Mouse (Mus musculus) liver, embryonic 14.5 days (tissue): ENCODE data around the gene Pak6. TPM values are rescaled to one million over a fixed set of nuclear protein-coding genes. Genes with fewer than 3 reads are reported as not detected.

Experiments
- ATAC-seq: fragments of 200-750 bp; cut with Nextera tagmentation; 2 replicates; pipeline ENCODE4 v1.8.0; 2017; ENCODE audit warnings: moderate number of reproducible peaks, mild to moderate bottlenecking, moderate library complexity; ENCODE audit not compliant: insufficient read depth
- DNase-seq, 3 experiments: peaks; one replicate each; pipeline ENCODE4 v3.0.0-alpha.2; 2012 to 2013; ENCODE audit warnings: low read depth in 3 of 3, low spot score in 3 of 3
- H3K27ac ChIP-seq: fragments of 300-500 bp; sonication (generic); 2 replicates; pipeline ENCODE4 v1.5.1; 2014; ENCODE audit warnings: moderate library complexity, mild to moderate bottlenecking, control low read depth, inconsistent platforms
- H3K27me3 ChIP-seq: fragments of 300-500 bp; sonication (generic); 2 replicates; pipeline ENCODE4 v1.6.1; 2014; ENCODE audit warnings: mild to moderate bottlenecking, low read length, moderate library complexity; ENCODE audit not compliant: control insufficient read depth, insufficient read depth
- H3K36me3 ChIP-seq: fragments of 300-500 bp; sonication (generic); replicated peaks from 2 replicates; pipeline ENCODE4 v1.6.1; 2014; ENCODE audit warnings: low read depth; ENCODE audit not compliant: control insufficient read depth, insufficient read depth
- H3K4me1 ChIP-seq, 2 experiments: fragments of 200-500 bp in 1 of 2; fragments of 300-500 bp in 1 of 2; sonication (generic) in 1 of 2; replicated peaks; 2 replicates each; pipeline ENCODE4 v1.6.1; 2012 to 2014; ENCODE audit warnings: antibody characterized with exemption in 1 of 2, inconsistent platforms in 1 of 2, low read length in 1 of 2; ENCODE audit not compliant: control insufficient read depth in 2 of 2, insufficient read depth in 2 of 2
- H3K4me2 ChIP-seq: fragments of 300-500 bp; sonication (generic); 2 replicates; pipeline ENCODE4 v1.6.1; 2014; ENCODE audit warnings: low read depth, mild to moderate bottlenecking, control low read depth, moderate library complexity
- H3K4me3 ChIP-seq, 2 experiments: fragments of 200-500 bp in 1 of 2; fragments of 300-500 bp in 1 of 2; sonication (generic) in 1 of 2; 2 replicates each; pipeline ENCODE4 v1.5.1; 2012 to 2014; ENCODE audit warnings: low read depth in 2 of 2, low read length in 2 of 2, mild to moderate bottlenecking in 2 of 2, control low read depth in 1 of 2, inconsistent platforms in 1 of 2, moderate library complexity in 1 of 2; ENCODE audit not compliant: insufficient read depth in 1 of 2
- H3K9ac ChIP-seq: fragments of 300-500 bp; sonication (generic); replicated peaks from 2 replicates; pipeline ENCODE4 v1.6.1; 2014; ENCODE audit warnings: mild to moderate bottlenecking, control low read depth, moderate library complexity
- H3K9me3 ChIP-seq: fragments of 300-500 bp; sonication (generic); 2 replicates; pipeline ENCODE4 v1.6.1; 2016; ENCODE audit warnings: low read length, mixed read lengths; ENCODE audit not compliant: control insufficient read depth
- CTCF ChIP-seq: IDR thresholded peaks from 2 replicates; pipeline ENCODE4 v1.5.1; 2016; ENCODE audit warnings: antibody characterized with exemption, low read depth, control low read depth
- EP300 ChIP-seq: IDR thresholded peaks from 2 replicates; pipeline ENCODE4 v1.6.1; 2016; ENCODE audit warnings: antibody characterized with exemption, low read depth
- WGBS: fragments of 180-500 bp; shearing (Covaris S2); extraction: QIAGEN DNeasy Blood & Tissue Kit; methylation state at CpG from one replicate; pipeline ENCODE4 v1.1.7; 2014; ENCODE audit not compliant: insufficient replicate concordance; 5-methylcytosine and 5-hydroxymethylcytosine counted together
- polyA plus RNA-seq, 2 experiments: library from polyadenylated mRNA; depleted of rRNA in 1 of 2; stranded (reverse) in 1 of 2; unstranded in 1 of 2; fragments of >200 nt; fragmentation: Nextera tagmentation in 1 of 2; extraction: Ambion mirVana in 1 of 2; gene quantifications; 2 replicates each; pipeline versions ENCODE4 v1.2.1 to v1.2.3; 2012 to 2014

Gene Pak6
- polyA plus RNA-seq, 2 experiments = 0.17 to 0.48 TPM

DNA sequence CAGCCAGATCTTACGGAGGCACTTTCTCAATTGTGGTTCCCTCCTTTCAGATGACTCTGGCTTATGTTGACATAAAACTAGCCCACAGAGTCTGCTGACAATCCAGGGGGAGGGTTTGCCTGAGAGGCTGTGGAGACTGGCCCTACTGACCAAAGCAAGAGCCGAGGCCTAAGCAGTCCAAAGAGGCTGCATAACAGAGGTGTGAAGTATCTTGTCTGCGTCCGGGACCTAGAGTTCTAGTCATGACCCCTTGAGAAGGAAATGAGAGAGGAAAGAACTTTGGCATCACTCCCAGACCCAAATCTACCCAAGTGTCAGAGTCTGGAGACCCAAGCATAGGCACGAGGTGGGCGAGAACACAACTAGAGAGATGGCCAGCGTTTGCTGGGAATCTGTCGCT lies 23.6 kb downstream of the Pak6 start:
- H3K36me3 ChIP-seq = no peaks in the 10 kb centered on the region
- no peak overlapping the region for H3K27ac ChIP-seq
- DNase-seq (no peak), ATAC-seq (no peak)
- H3K4me3 ChIP-seq = no peak overlapping the region
- H3K27me3 ChIP-seq = no peaks in the 10 kb centered on the region; the same call in 1 of the 2 replicates
- H3K4me1 ChIP-seq = peaks cover 0 to 6% of the 10 kb centered on the region in 2 experiments; a peak in 2 of 4 replicates
- WGBS = 70% methylated on average over 8 of the region's 8 CpGs
- H3K9me3 ChIP-seq = no peaks in the 10 kb centered on the region
- no peak overlapping the region for H3K4me2 ChIP-seq
- no peak for TF ChIP-seq CTCF
- TF ChIP-seq EP300 = no peak
- H3K9ac ChIP-seq = no peak overlapping the region

DNA sequence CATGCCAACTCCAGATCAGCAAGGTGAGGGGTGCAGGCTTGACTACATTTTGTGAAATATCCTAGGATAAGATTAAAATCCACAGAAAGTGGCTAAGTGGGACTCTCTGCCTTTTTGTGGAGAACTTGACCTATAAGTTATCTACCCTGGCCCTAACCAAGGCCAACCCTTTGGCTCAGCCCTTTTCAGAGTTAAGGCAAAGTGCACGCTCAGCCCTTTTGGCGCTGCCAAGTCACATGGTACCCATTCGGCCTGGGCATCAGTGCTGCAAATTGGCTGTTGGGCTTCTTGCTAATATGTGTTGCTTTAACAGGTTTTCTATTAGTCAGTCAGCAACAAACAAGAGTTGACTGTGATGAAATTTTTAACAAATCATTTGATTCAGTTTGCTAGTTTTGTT lies 24.7 kb downstream of the Pak6 start:
- H3K27ac ChIP-seq = no peak overlapping the region
- H3K27me3 ChIP-seq = no peaks in the 10 kb centered on the region; the same call in 1 of the 2 replicates
- H3K4me3 ChIP-seq = no peak overlapping the region
- 79% methylated on average over 3 of the region's 3 CpGs for WGBS
- H3K4me1 ChIP-seq = peaks cover 0 to 3% of the 10 kb centered on the region in 2 experiments; a peak in 1 of 4 replicates
- H3K4me2 ChIP-seq = no peak overlapping the region
- H3K36me3 ChIP-seq = no peaks in the 10 kb centered on the region
- TF ChIP-seq CTCF (no peak), EP300 (no peak)
- no peak for ATAC-seq
- no peaks in the 10 kb centered on the region for H3K9me3 ChIP-seq
- no peak overlapping the region for H3K9ac ChIP-seq
- no peak for DNase-seq

DNA sequence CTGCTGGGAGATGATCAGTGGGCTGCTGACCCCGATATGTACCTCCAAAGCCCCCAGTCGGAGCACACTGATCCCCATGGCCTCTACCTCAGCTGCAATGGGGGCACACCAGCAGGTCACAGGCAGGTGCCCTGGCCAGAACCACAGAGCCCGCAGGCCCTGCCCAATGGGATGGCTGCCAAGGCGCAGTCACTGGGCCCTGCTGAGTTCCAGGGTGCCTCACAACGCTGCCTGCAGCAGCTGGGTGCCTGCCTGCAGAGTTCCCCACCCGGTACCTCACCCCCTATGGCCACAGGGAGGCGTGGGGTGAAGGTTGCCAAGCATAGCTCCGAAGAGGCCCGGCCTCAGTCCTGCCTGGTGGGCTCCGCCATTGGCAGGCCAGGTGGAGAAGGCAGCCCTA lies 26.8 kb downstream of the Pak6 start:
- H3K27ac ChIP-seq = no peak overlapping the region
- H3K4me2 ChIP-seq = no peak overlapping the region
- ATAC-seq (no peak), DNase-seq (no peak)
- no peaks in the 10 kb centered on the region for H3K9me3 ChIP-seq
- no peaks in the 10 kb centered on the region for H3K4me1 ChIP-seq
- H3K27me3 ChIP-seq = no peaks in the 10 kb centered on the region; the same call in 1 of the 2 replicates
- TF ChIP-seq CTCF = 0 out of 2 replicates have a peak, but pooled peaks have one; percentile 7
- no peak for TF ChIP-seq EP300
- H3K9ac ChIP-seq = no peak overlapping the region
- H3K4me3 ChIP-seq = no peak overlapping the region
- no peaks in the 10 kb centered on the region for H3K36me3 ChIP-seq
- WGBS = 61% methylated on average over 10 of the region's 10 CpGs

DNA sequence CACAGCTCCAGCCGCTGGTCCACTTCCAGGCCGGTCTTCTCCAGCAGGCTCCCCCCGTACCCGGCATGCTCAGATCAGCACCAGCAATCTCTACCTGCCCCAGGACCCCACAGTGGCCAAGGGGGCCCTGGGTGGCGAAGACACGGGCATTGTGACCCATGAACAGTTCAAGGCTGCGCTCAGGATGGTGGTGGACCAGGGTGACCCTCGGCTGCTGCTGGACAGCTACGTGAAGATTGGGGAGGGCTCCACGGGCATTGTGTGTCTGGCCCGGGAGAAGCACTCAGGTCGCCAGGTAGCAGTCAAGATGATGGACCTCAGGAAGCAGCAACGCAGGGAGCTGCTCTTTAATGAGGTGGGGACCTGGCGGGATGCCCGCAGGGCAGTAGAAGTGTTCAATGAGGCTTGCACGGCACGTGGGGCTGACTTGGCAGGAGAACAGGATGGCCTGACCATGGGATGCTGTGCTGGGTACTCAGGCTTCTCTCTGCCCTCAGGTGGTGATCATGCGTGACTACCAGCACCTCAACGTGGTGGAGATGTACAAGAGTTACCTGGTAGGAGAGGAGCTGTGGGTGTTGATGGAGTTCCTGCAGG lies 30.4 kb downstream of the Pak6 start:
- ATAC-seq (no peak), DNase-seq (no peak)
- H3K9ac ChIP-seq = no peak overlapping the region
- WGBS = 81% methylated on average over 19 of the region's 19 CpGs
- H3K4me2 ChIP-seq = no peak overlapping the region
- no peaks in the 10 kb centered on the region for H3K36me3 ChIP-seq
- no peak overlapping the region for H3K27ac ChIP-seq
- H3K4me1 ChIP-seq = no peaks in the 10 kb centered on the region
- H3K9me3 ChIP-seq = no peaks in the 10 kb centered on the region
- TF ChIP-seq EP300 (no peak), CTCF (no peak)
- no peak overlapping the region for H3K4me3 ChIP-seq
- no peaks in the 10 kb centered on the region; the same call in 1 of the 2 replicates for H3K27me3 ChIP-seq

DNA sequence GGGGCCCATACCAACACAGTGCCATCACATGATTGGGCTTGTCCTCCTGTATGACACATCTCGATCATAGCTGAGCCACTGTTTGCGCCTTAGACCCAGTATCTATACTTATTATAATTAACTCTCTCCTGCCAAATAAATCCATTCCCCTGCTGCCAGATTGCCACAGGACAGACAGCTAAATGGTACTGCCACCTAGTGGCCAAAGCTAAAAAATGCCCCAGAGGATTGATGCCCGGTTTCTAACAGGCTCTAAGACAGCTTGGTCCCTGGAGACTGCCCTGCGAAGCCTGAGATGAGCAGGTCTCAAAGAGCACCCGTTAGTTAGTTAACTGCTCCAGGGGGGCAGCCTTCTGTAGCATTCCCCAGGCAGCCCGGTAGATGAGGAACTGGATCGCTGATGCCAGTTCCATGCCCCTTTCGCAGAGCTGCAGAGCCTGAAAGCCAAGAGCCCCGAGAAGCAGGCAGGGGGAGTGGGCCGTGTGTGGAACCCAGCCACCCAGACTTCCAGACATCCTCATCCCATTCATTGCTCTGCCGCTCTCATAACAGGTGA lies 32.7 kb downstream of the Pak6 start:
- Histone ChIP-seq H3K9me3 (no peaks in the 10 kb centered on the region), H3K27me3 (peaks cover 10% of the 10 kb centered on the region), H3K4me3 (no peak overlapping the region), H3K4me1 (no peaks in the 10 kb centered on the region), H3K27ac (no peak overlapping the region), H3K36me3 (no peaks in the 10 kb centered on the region), H3K4me2 (no peak overlapping the region), H3K9ac (no peak overlapping the region)
- peak; percentile 4; the same call in 1 of the 2 replicates for ATAC-seq
- peak; percentile 37 to 58 (median 52) for DNase-seq
- WGBS = 27% methylated on average over 11 of the region's 11 CpGs
- TF ChIP-seq EP300 (no peak), CTCF (peak; percentile 90)
